Mouse (Mus musculus) MEL (cell line): Measurements from ENCODE around the gene Btbd16.

Experiments used
- BHLHE40 ChIP-seq: IDR thresholded peaks from 2 replicates; pipeline ENCODE4 v1.6.1; 2012; ENCODE audit warnings: low read depth, mild to moderate bottlenecking, inconsistent platforms, low read length, improper control_type of control experiment, borderline replicate concordance
- EP300 ChIP-seq, 2 experiments: IDR thresholded peaks; 2 replicates each; pipeline ENCODE4 v1.6.1; 2011; ENCODE audit warnings: improper control_type of control experiment in 2 of 2, low read length in 2 of 2, low read depth in 1 of 2, mild to moderate bottlenecking in 1 of 2
- ZC3H11A ChIP-seq: IDR thresholded peaks from 2 replicates; pipeline ENCODE4 v1.6.1; 2012; ENCODE audit warnings: low read depth, mild to moderate bottlenecking, inconsistent platforms, low read length, improper control_type of control experiment

GRCm38 (mm10) chr7:130741099-130741498 is 32.8 kb upstream of the Btbd16 start:
- no peak for TF ChIP-seq ZC3H11A
- TF ChIP-seq EP300 (IDR thresholded peaks at IDR 0.05; ENCODE audit: low read depth in 1 of 2, low read length in 2 of 2): no peak
- TF ChIP-seq BHLHE40: no peak
